Mouse (Mus musculus) ES-E14 (cell line): ENCODE measurements at regions not wholly inside any gene's neighbourhood (a gene's known extent, or its start where the extent isn't known, plus 50 kb on each side); places are given as distances from the start of the nearest gene placed in this dataset.
A peak's percentile ranks its signal among the peaks of the same experiment; 100 is the strongest.

Experiments
- DNase-seq: peaks from one replicate; pipeline ENCODE4 v3.0.0-alpha.2; 2013; ENCODE audit warnings: low read depth, low spot score
- H3K27ac ChIP-seq: 2 replicates; pipeline ENCODE4 v1.5.1; 2012; ENCODE audit warnings: low read depth, mild to moderate bottlenecking, low read length, moderate library complexity, mixed read lengths; ENCODE audit not compliant: poor library complexity, insufficient read depth, severe bottlenecking
- H3K36me3 ChIP-seq: 2 replicates; pipeline ENCODE4 v1.6.1; 2012; ENCODE audit warnings: mild to moderate bottlenecking, low read length, moderate library complexity, mixed read lengths; ENCODE audit not compliant: control insufficient read depth, poor library complexity, insufficient read depth, severe bottlenecking
- H3K4me1 ChIP-seq, 2 experiments: fragments of 150-350 bp in 1 of 2; sonication (generic) in 1 of 2; 2 replicates each; pipeline ENCODE4 v1.6.1; 2012; ENCODE audit warnings: low read length in 2 of 2, mild to moderate bottlenecking in 1 of 2, mixed read lengths in 1 of 2; ENCODE audit not compliant: control insufficient read depth in 2 of 2, insufficient read depth in 2 of 2, poor library complexity in 1 of 2
- H3K4me3 ChIP-seq, 2 experiments: fragments of 150-350 bp in 1 of 2; sonication (generic) in 1 of 2; 2 replicates each; pipeline ENCODE4 v1.5.1; 2012; ENCODE audit warnings: low read length in 2 of 2, low read depth in 1 of 2, mild to moderate bottlenecking in 1 of 2, mixed read lengths in 1 of 2; ENCODE audit not compliant: insufficient read depth in 1 of 2, poor library complexity in 1 of 2, severe bottlenecking in 1 of 2
- H3K9ac ChIP-seq: 2 replicates; pipeline ENCODE4 v1.6.1; 2012; ENCODE audit warnings: low read depth, mild to moderate bottlenecking, low read length, mixed read lengths; ENCODE audit not compliant: poor library complexity, insufficient read depth, severe bottlenecking
- H3K9me3 ChIP-seq: fragments of 150-350 bp; sonication (generic); 2 replicates; pipeline ENCODE4 v1.6.1; 2012; ENCODE audit warnings: low read depth, mild to moderate bottlenecking, low read length; ENCODE audit not compliant: control insufficient read depth, insufficient read depth
- CHD2 ChIP-seq: IDR thresholded peaks from 2 replicates; pipeline ENCODE4 v1.6.1; 2014; ENCODE audit warnings: mild to moderate bottlenecking, low read depth, low read length, inconsistent platforms
- HCFC1 ChIP-seq: IDR thresholded peaks from 2 replicates; pipeline ENCODE4 v1.6.1; 2012; ENCODE audit warnings: low read length, inconsistent platforms, borderline replicate concordance; ENCODE audit not compliant: insufficient read depth
- MAFK ChIP-seq: IDR thresholded peaks from 2 replicates; pipeline ENCODE4 v1.6.1; 2014; ENCODE audit warnings: mild to moderate bottlenecking, low read depth, low read length, inconsistent platforms; ENCODE audit not compliant: insufficient read depth
- ZC3H11A ChIP-seq: IDR thresholded peaks from 2 replicates; pipeline ENCODE4 v1.6.1; 2012; ENCODE audit warnings: low read depth, mild to moderate bottlenecking, inconsistent platforms, low read length, borderline replicate concordance
- ZNF384 ChIP-seq: IDR thresholded peaks from 2 replicates; pipeline ENCODE4 v1.6.1; 2012; ENCODE audit warnings: low read depth, low read length, inconsistent platforms
- in situ Hi-C, 2 experiments: fragments of 600-800 bp; cut with MboI; formaldehyde crosslinking; loops; one replicate each; pipeline ENCODE4 v1.15.1; 2025; ENCODE audit warnings: low sequenced_read_pairs in 2 of 2, inconsistent platforms in 1 of 2; ENCODE audit not compliant: unreplicated experiment in 2 of 2

DNA sequence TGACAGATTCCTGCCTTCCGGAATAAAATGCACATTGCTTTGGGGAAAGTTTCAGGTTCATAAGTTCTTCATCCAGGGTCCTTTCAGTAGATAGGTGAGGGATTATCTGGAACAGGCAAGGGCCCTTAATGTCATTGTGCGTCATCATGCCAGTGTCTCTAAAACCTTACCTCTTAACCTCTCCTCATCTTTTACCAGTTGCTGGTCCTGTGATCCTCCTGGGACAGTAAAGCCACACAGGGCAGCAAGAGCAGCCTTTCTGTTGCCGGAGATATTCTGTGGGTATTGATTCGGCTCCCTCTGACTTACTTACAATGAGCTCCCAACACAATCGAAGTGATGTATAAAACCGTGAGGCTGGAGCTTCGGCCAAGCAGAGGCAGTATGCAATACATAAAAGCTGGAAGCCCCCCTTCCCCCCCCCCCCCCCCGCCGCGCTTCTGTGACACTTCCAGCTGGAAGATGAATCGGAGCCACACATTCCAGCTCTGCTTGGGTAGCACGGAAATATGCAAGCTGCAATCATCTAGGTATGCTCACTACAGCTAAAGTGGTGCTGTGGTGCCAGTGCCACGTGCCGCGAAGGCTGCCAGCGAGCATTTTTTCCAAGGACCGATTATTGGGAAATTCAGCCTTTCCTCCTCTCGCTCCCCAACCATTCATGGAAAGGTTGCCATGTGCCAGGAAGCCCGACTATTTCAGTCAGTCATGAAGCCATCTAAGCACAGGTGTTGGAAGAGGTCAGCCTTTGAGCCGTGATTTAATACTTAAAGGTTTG lies 252.2 kb downstream of the Enc1 start:
- in situ Hi-C loops, result loop anchor here (10.0 to 25.0 kb wide), 2 partner anchors 256 to 258 kb away; partner anchors contain the start of gene Enc1 (in 1 of the 2)
- Histone ChIP-seq H3K36me3 (peaks cover 63% of the 10 kb centered on the region), H3K4me3 (no peak overlapping the region; a peak in 1 of 4 replicates), H3K9ac (peak overlapping the region; percentile 41; the same call in 1 of the 2 replicates), H3K9me3 (no peaks in the 10 kb centered on the region), H3K4me1 (peaks cover 0 to 9% of the 10 kb centered on the region in 2 experiments; a peak in 2 of 4 replicates), H3K27ac (peak overlapping the region; percentile 82)
- no peak for TF ChIP-seq CHD2
- TF ChIP-seq HCFC1, result no peak
- no peak for TF ChIP-seq ZNF384
- TF ChIP-seq MAFK, result no peak
- TF ChIP-seq ZC3H11A, result no peak
- no peak for DNase-seq

DNA sequence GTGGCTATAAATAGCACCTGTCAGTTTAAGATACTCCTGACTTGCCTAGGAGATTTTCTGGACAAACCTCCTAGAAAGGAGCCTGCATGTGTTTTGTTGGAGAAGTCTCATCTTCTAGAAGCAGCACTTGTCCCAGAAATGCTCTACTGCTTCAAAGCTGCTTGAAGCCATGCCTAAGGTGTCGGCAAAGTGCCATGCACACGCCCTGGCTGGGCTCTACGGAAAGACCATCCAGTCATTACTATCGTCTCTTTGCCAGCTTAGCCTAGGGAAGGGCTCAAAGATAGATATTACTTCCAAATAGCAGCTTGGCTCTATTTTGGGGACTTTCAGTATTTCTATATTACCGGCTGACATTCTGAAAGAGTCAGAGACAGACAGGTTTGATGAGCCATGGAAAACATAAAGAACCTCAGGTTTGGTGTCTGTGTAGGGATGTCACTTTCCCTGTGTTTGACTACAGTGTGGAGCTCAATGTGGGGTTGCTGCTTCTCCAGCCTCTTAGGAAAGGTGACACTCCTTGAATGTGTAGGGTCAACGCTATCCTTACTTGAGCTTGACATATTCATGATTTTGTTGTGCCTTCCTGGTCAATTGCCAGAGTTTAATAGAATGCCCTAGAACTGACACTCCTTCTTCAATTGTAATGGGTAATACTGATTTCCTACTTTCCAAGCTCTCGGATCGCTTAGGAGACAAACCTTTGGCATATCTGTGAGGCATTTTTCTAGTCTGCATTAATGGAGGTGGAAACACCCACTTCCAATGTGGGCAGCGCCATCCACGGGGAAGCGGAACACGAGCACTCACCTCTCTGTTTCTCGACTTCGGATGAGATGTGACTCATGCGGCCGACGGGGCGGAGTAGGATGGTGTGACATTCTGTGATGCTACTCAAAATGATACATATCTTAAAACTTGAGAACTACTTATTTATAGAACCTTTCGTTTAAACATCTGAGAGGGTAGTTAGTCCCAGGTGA lies 251.3 kb downstream of the Enc1 start:
- in situ Hi-C loops, result loop anchor here (10.0 to 25.0 kb wide), 2 partner anchors 255 to 257 kb away; partner anchors contain the start of gene Enc1 (in 1 of the 2)
- DNase-seq, result no peak
- no peak overlapping the region for H3K4me3 ChIP-seq
- no peaks in the 10 kb centered on the region for H3K9me3 ChIP-seq
- 0 out of 2 replicates have a peak, but pooled peaks have one; percentile 4 for TF ChIP-seq ZC3H11A
- 0 out of 2 replicates have a peak, but pooled peaks have one; percentile 63 for TF ChIP-seq CHD2
- TF ChIP-seq HCFC1, result no peak
- TF ChIP-seq MAFK, result no peak
- TF ChIP-seq ZNF384, result no peak
- H3K9ac ChIP-seq, result peak overlapping the region; percentile 36; the same call in 1 of the 2 replicates
- peaks cover 0 to 9% of the 10 kb centered on the region in 2 experiments; a peak in 1 of 4 replicates for H3K4me1 ChIP-seq
- peak overlapping the region; percentile 82 for H3K27ac ChIP-seq
- peaks cover 65% of the 10 kb centered on the region for H3K36me3 ChIP-seq

DNA sequence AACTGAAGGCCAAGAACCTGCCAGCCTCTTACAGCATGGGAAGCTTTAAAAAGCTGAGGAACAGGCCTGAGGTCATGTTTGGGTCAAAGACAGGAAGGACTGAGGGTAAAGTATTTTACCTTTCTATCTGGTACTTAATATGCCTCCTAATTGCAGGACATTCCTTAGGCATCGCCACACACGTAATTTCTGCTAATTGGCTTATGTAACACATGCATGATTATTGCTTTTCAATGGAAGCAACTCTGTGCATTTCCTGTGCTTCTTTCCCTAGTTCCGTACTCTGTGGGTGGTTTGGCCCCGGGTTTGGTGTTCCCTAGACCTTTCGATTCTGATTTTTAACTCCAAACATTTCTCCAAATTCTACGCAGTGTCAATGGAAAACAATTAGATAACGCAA lies 249.2 kb downstream of the Enc1 start:
- Histone ChIP-seq H3K9ac (peak overlapping the region; percentile 73; the same call in 1 of the 2 replicates), H3K4me1 (peaks cover 3 to 7% of the 10 kb centered on the region in 2 experiments; a peak in 1 of 4 replicates)

DNA sequence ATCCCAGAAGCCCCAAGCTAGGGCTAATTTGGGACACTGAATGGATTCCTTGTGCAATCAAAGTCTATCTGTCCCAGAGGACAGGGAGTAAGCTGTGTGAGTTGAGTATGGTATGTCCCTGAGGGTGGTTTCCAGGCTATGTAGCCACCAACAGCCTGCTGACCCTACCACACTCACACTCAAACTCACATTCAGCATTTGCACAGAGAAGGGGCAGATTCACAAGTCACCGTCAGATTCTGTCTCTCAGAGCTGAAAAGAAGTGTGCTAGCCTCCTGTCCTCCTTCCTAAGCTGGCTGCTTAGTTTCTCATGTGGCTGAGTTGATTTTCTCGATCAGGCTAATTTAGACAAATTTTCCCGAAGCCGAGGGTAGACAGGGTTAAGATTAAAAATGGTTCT lies 248.8 kb downstream of the Enc1 start:
- in situ Hi-C loops, result loop anchor here (10.0 to 25.0 kb wide), 2 partner anchors 252 to 255 kb away; partner anchors contain the start of gene Enc1 (in 1 of the 2)
- H3K4me3 ChIP-seq, result peak overlapping the region in 1 of 2 experiments; percentile 43; a peak in 1 of 4 replicates
- no peaks in the 10 kb centered on the region for H3K9me3 ChIP-seq
- H3K4me1 ChIP-seq, result peaks cover 3 to 7% of the 10 kb centered on the region in 2 experiments; a peak in 1 of 4 replicates
- DNase-seq, result no peak
- peak overlapping the region; percentile 78 for H3K27ac ChIP-seq
- peak overlapping the region; percentile 73 for H3K9ac ChIP-seq
- TF ChIP-seq ZNF384, result no peak
- TF ChIP-seq MAFK, result no peak
- no peak for TF ChIP-seq ZC3H11A
- no peak for TF ChIP-seq HCFC1
- TF ChIP-seq CHD2, result no peak
- peaks cover 64% of the 10 kb centered on the region for H3K36me3 ChIP-seq

More for the DNA sequence above, 249.2 kb downstream of the Enc1 start:
- H3K36me3 ChIP-seq, result peaks cover 61% of the 10 kb centered on the region
- no peaks in the 10 kb centered on the region for H3K9me3 ChIP-seq
- peak overlapping the region; percentile 78; the same call in 1 of the 2 replicates for H3K27ac ChIP-seq
- peak overlapping the region in 1 of 2 experiments; percentile 14; a peak in 1 of 4 replicates for H3K4me3 ChIP-seq
- in situ Hi-C loops, result loop anchor here (10.0 to 25.0 kb wide), 2 partner anchors 253 to 255 kb away; partner anchors contain the start of gene Enc1 (in 1 of the 2)
- no peak for DNase-seq
- TF ChIP-seq HCFC1 (no peak), CHD2 (no peak), ZC3H11A (no peak), MAFK (no peak), ZNF384 (no peak)
